Mouse (Mus musculus): ENCODE data around the gene Wdsub1.

- no peak for TF ChIP-seq HCFC1 (IDR thresholded peaks at IDR 0.05; ENCODE audit: borderline replicate concordance, insufficient read depth, low read length)
- no peak for TF ChIP-seq ZNF384 (IDR thresholded peaks at IDR 0.05; ENCODE audit: low read depth, low read length)
These were observed 19.8 kb downstream of the Wdsub1 start for GRCm38 (mm10) chr2:59862618-59863017.

Data from ES-E14 (cell line).